Mouse (Mus musculus) MEL (cell line): ENCODE measurements at regions not wholly inside any gene's neighbourhood (a gene's known extent, or its start where the extent isn't known, plus 50 kb on each side); places are given as distances from the start of the nearest gene placed in this dataset.

Source experiments
- CTCF ChIP-seq, 3 experiments: IDR thresholded peaks in 2 of 3; conservative IDR thresholded peaks in 1 of 3; 2 replicates each; pipeline ENCODE4 v1.5.1; 2011 to 2012; ENCODE audit warnings: low read length in 3 of 3, low read depth in 2 of 3, mild to moderate bottlenecking in 2 of 3, improper control_type of control experiment in 1 of 3, inconsistent platforms in 1 of 3, mixed read lengths in 1 of 3, moderate library complexity in 1 of 3; ENCODE audit not compliant: control insufficient read depth in 1 of 3, insufficient read depth in 1 of 3, poor library complexity in 1 of 3, severe bottlenecking in 1 of 3
- POLR2A ChIP-seq, 2 experiments: IDR thresholded peaks; 2 replicates each; pipeline ENCODE4 v1.6.1; 2011 to 2012; ENCODE audit warnings: low read length in 2 of 2, mild to moderate bottlenecking in 2 of 2, control low read depth in 1 of 2, improper control_type of control experiment in 1 of 2, low read depth in 1 of 2, moderate library complexity in 1 of 2; ENCODE audit not compliant: control insufficient read depth in 1 of 2, insufficient read depth in 1 of 2, poor library complexity in 1 of 2
- TAL1 ChIP-seq: IDR thresholded peaks from 2 replicates; pipeline ENCODE4 v1.6.1; 2012; ENCODE audit warnings: mild to moderate bottlenecking, inconsistent platforms, low read length, moderate library complexity, mixed read lengths

DNA sequence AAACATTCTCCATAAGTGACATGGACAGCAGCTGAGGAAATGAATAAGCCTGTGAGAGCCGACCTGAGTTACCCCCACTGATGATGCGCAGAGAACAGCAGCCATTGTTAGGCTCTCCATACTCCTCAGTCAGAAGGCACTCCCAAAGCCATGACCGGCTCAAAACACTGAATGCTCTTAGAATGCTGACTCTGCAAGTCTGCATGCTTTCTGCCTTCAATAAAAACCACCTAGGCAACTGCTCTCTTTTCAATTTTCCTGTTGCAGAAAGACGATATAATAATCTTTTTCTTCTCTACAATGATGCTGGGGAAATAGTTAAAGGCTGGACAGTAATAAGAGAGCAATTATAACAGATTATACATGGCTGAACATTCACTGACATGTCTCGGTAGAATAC lies 195.0 kb upstream of the Gypa start:
- TF ChIP-seq POLR2A (IDR thresholded peaks at IDR 0.05; ENCODE audit: control insufficient read depth in 1 of 2, insufficient read depth in 1 of 2, low read depth in 1 of 2, low read length in 2 of 2, poor library complexity in 1 of 2) (no peak), TAL1 (no peak), CTCF (IDR thresholded peaks at IDR 0.05 in 2 of 3, conservative IDR thresholded peaks at IDR 0.05 in 1 of 3; ENCODE audit: control insufficient read depth in 1 of 3, insufficient read depth in 1 of 3, low read depth in 2 of 3, low read length in 3 of 3, poor library complexity in 1 of 3, severe bottlenecking in 1 of 3) (no peak)
